Mouse (Mus musculus): ENCODE measurements at regions not wholly inside any gene's neighbourhood (a gene's known extent, or its start where the extent isn't known, plus 50 kb on each side); places are given as distances from the start of the nearest gene placed in this dataset.

GRCm38 (mm10) chr4:69538172-69538908 is 584.1 kb upstream of the Brinp1 start:
- TF ChIP-seq NANOG (IDR thresholded peaks at IDR 0.05; ENCODE audit: borderline replicate concordance, low read length): no peak
- no peak for TF ChIP-seq CTCF (conservative IDR thresholded peaks at IDR 0.05; ENCODE audit: low read length)
- no peak for TF ChIP-seq POU5F1 (IDR thresholded peaks at IDR 0.05; ENCODE audit: borderline replicate concordance, low read length)

Data from E14TG2a.4 (cell line).